ENCODE assay signal across 14 mouse cellular contexts in the genomic region with DNA sequence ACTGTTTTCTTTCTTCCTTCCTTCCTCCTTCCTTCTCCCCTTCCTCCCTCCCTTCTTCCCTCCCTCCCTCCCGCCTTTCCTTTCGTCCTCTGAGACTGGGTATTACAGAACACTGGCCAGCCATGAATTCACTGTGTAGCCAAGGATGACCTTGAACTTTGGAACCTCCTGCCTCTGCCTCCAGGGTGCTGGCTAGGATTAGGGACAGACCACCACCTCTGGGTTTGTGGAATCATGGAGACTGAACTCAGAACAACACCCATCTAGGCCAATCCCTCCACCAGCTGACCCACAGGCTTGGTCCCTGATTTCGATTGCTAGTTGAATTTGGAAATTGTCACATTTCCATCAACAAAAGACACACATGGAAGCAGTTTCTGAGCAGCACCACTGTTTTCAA. TPM values are rescaled to one million over a fixed set of nuclear protein-coding genes. Genes with fewer than 3 reads are reported as not detected.
DNase-seq lines count a peak whose midpoint lies in the region; ATAC-seq and TF ChIP-seq lines count a peak whose summit lies in the region.
"Had no signal": no experiment of that assay in that cellular context is flagged by ENCODE, and none has a peak within 500 bp of the region (broad histone marks: within the 10 kb centered on the region; RNA-seq: fewer than 3 reads in every experiment).

No protein-coding gene starts in this region.

- no peak overlapping the region for H3K4me3 ChIP-seq in heart, embryonic 13.5 days
- H3K4me3 ChIP-seq in midbrain, embryonic 14.5 days (replicated peaks; ENCODE audit: low read depth, low read length): no peak overlapping the region
- no peak overlapping the region for H3K4me3 ChIP-seq in midbrain, embryonic 15.5 days
- no peak overlapping the region for H3K4me3 ChIP-seq in hindbrain, embryonic 14.5 days (replicated peaks; ENCODE audit: low read length)
- H3K4me3 ChIP-seq in layer of hippocampus, adult 2 months: no peak overlapping the region
- H3K4me3 ChIP-seq: midbrain, embryonic 13.5 days; stomach, embryonic 15.5 days had no signal

- no peaks in the 10 kb centered on the region for H3K27me3 ChIP-seq in heart, embryonic 13.5 days (replicated peaks)
- H3K27me3 ChIP-seq in midbrain, embryonic 14.5 days (ENCODE audit: control insufficient read depth, insufficient read depth, low read length): no peaks in the 10 kb centered on the region
- H3K27me3 ChIP-seq in midbrain, embryonic 15.5 days (replicated peaks): no peaks in the 10 kb centered on the region
- no peaks in the 10 kb centered on the region for H3K27me3 ChIP-seq in hindbrain, embryonic 14.5 days (ENCODE audit: control insufficient read depth, insufficient read depth, low read length)
- H3K27me3 ChIP-seq: stomach, embryonic 15.5 days had no signal

- H3K4me1 ChIP-seq in heart, embryonic 13.5 days: peaks cover 26% of the 10 kb centered on the region
- peaks cover 4% of the 10 kb centered on the region; the same call in 1 of the 2 replicates for H3K4me1 ChIP-seq in midbrain, embryonic 14.5 days (ENCODE audit: control insufficient read depth, insufficient read depth, low read length)
- H3K4me1 ChIP-seq in midbrain, embryonic 15.5 days: peaks cover 10% of the 10 kb centered on the region
- peaks cover 13% of the 10 kb centered on the region for H3K4me1 ChIP-seq in hindbrain, embryonic 14.5 days (replicated peaks; ENCODE audit: control insufficient read depth, insufficient read depth, low read length)
- H3K4me1 ChIP-seq: stomach, embryonic 15.5 days had no signal

- H3K4me2 ChIP-seq in heart, embryonic 13.5 days: no peak overlapping the region
- H3K4me2 ChIP-seq in midbrain, embryonic 14.5 days (ENCODE audit: low read length): no peak overlapping the region
- H3K4me2 ChIP-seq in midbrain, embryonic 15.5 days: no peak overlapping the region
- no peak overlapping the region for H3K4me2 ChIP-seq in hindbrain, embryonic 14.5 days (replicated peaks)
- H3K4me2 ChIP-seq: midbrain, embryonic 13.5 days; stomach, embryonic 15.5 days had no signal

- no peaks in the 10 kb centered on the region for H3K9me3 ChIP-seq in heart, embryonic 13.5 days
- H3K9me3 ChIP-seq in midbrain, embryonic 14.5 days (ENCODE audit: control insufficient read depth, low read length): no peaks in the 10 kb centered on the region
- H3K9me3 ChIP-seq in midbrain, embryonic 15.5 days: no peaks in the 10 kb centered on the region
- no peaks in the 10 kb centered on the region for H3K9me3 ChIP-seq in hindbrain, embryonic 14.5 days (ENCODE audit: control insufficient read depth, low read length)
- H3K9me3 ChIP-seq: midbrain, embryonic 13.5 days; stomach, embryonic 15.5 days had no signal

- ATAC-seq in heart, embryonic 13.5 days (ENCODE audit: extremely low read depth, insufficient number of reproducible peaks, low FRiP score, low TSS enrichment): no peak
- ATAC-seq in midbrain, embryonic 14.5 days (ENCODE audit: low FRiP score, low TSS enrichment): no peak
- no peak for ATAC-seq in midbrain, embryonic 15.5 days (replicated peaks)
- ATAC-seq in hindbrain, embryonic 14.5 days (ENCODE audit: low FRiP score): no peak
- ATAC-seq: midbrain, embryonic 13.5 days had no signal

- H3K9ac ChIP-seq in heart, embryonic 13.5 days: peak overlapping the region; percentile 40; the same call in 1 of the 2 replicates
- H3K9ac ChIP-seq in midbrain, embryonic 14.5 days (replicated peaks; ENCODE audit: low read length): no peak overlapping the region
- no peak overlapping the region for H3K9ac ChIP-seq in midbrain, embryonic 15.5 days
- H3K9ac ChIP-seq in hindbrain, embryonic 14.5 days: no peak overlapping the region
- H3K9ac ChIP-seq: midbrain, embryonic 13.5 days; stomach, embryonic 15.5 days had no signal

- TF ChIP-seq CTCF in layer of hippocampus, adult 2 months (conservative IDR thresholded peaks at IDR 0.05): no peak

- no peak for DNase-seq in heart, adult 9 months (ENCODE audit: low spot score in 2 of 2)
- DNase-seq in midbrain, embryonic 14.5 days: no peak
- DNase-seq in hindbrain, embryonic 14.5 days (ENCODE audit: low spot score): no peak
- no peak for DNase-seq in layer of hippocampus, adult 2 months (ENCODE audit: low spot score in 2 of 2)
- no peak for DNase-seq in layer of hippocampus, postnatal 36 days
- DNase-seq in thymus, postnatal 25 days: no peak
- DNase-seq: kidney, adult 18-20 months; liver; lung, postnatal 14 days; right cerebral cortex, postnatal 4 days had no signal

- no peak overlapping the region for H3K27ac ChIP-seq in heart, embryonic 13.5 days (replicated peaks)
- H3K27ac ChIP-seq in midbrain, embryonic 14.5 days (replicated peaks; ENCODE audit: low read depth, low read length): peak overlapping the region; percentile 4
- no peak overlapping the region for H3K27ac ChIP-seq in midbrain, embryonic 15.5 days
- 0 out of 2 replicates have a peak overlapping the region, but pooled peaks have one; percentile 3 for H3K27ac ChIP-seq in hindbrain, embryonic 14.5 days
- H3K27ac ChIP-seq in layer of hippocampus, adult 2 months: no peak overlapping the region

- WGBS in heart, embryonic 13.5 days: 56% methylated on average over 3 of the region's 3 CpGs
- WGBS in midbrain, embryonic 14.5 days: 49% methylated on average over 3 of the region's 3 CpGs
- 47% methylated on average over 3 of the region's 3 CpGs for WGBS in midbrain, embryonic 15.5 days
- 42% methylated on average over 3 of the region's 3 CpGs for WGBS in hindbrain, embryonic 14.5 days

- H3K36me3 ChIP-seq in heart, embryonic 13.5 days: no peaks in the 10 kb centered on the region
- H3K36me3 ChIP-seq in midbrain, embryonic 14.5 days (ENCODE audit: control insufficient read depth, insufficient read depth, low read length): no peaks in the 10 kb centered on the region
- H3K36me3 ChIP-seq in midbrain, embryonic 15.5 days (replicated peaks): no peaks in the 10 kb centered on the region
- H3K36me3 ChIP-seq in hindbrain, embryonic 14.5 days (replicated peaks; ENCODE audit: control insufficient read depth, insufficient read depth): no peaks in the 10 kb centered on the region
- H3K36me3 ChIP-seq: midbrain, embryonic 13.5 days; stomach, embryonic 15.5 days had no signal

RNA-seq across cellular contexts. Expression of gene Sik1, which starts 49.1 kb away (rescaled TPM):
- 17.2 and 17.6 TPM in 2 replicates for polyA plus RNA-seq in heart, embryonic 13.5 days (2015; fragmentation: Nextera tagmentation; extraction: Ambion mirVana)
- polyA plus RNA-seq in midbrain, embryonic 14.5 days (2014; fragmentation: Nextera tagmentation; extraction: Ambion mirVana): 15.3 and 19.3 TPM in 2 replicates
- 22.9 and 25.5 TPM in 2 replicates for polyA plus RNA-seq in midbrain, embryonic 15.5 days (2015; fragmentation: Nextera tagmentation; extraction: Ambion mirVana)
- polyA plus RNA-seq in hindbrain, embryonic 14.5 days (2014; fragmentation: Nextera tagmentation; extraction: Ambion mirVana): 17.0 and 20.5 TPM in 2 replicates
- 10 to 100 TPM; 12.4 to 15.4 TPM for total RNA-seq in layer of hippocampus, adult 2 months (2021)
- 10 to 100 TPM; 16.9 to 18.0 TPM for total RNA-seq in layer of hippocampus, postnatal 36 days (2021)

Comparison
In these comparisons a context has a peak if more than half of its experiments do, and no peak if none do; other contexts are left out.
1. H3K27ac ChIP-seq: peak in midbrain, embryonic 14.5 days (single experiment) and hindbrain, embryonic 14.5 days (single experiment); none in heart, embryonic 13.5 days (single experiment), midbrain, embryonic 15.5 days (single experiment) and layer of hippocampus, adult 2 months (single experiment).